Mouse (Mus musculus) embryonic facial prominence, embryonic 15.5 days (tissue): ENCODE measurements around the gene Mtif3. TPM values are rescaled to one million over a fixed set of nuclear protein-coding genes. Genes with fewer than 3 reads are reported as not detected.
A peak's percentile ranks its signal among the peaks of the same experiment; 100 is the strongest.
"Not testable (repeated sequence)": the region's sequence is repeated elsewhere in the genome, so short reads cannot be mapped to it uniquely, and the experiment has no call there.

ENCODE experiments used
- ATAC-seq: fragments of 200-750 bp; cut with Nextera tagmentation; 2 replicates; pipeline ENCODE4 v1.8.0; 2017; ENCODE audit warnings: low read depth, moderate TSS enrichment; ENCODE audit not compliant: insufficient number of reproducible peaks, low FRiP score, low TSS enrichment
- H3K27ac ChIP-seq: fragments of 300-500 bp; sonication (generic); replicated peaks from 2 replicates; pipeline ENCODE4 v1.5.1; 2015; ENCODE audit warnings: mild to moderate bottlenecking, inconsistent platforms
- H3K27me3 ChIP-seq: fragments of 300-500 bp; sonication (generic); 2 replicates; pipeline ENCODE4 v1.6.1; 2015; ENCODE audit warnings: inconsistent platforms
- H3K36me3 ChIP-seq: fragments of 300-500 bp; sonication (generic); 2 replicates; pipeline ENCODE4 v1.6.1; 2015; ENCODE audit warnings: mild to moderate bottlenecking, inconsistent platforms
- H3K4me1 ChIP-seq: fragments of 300-500 bp; sonication (generic); 2 replicates; pipeline ENCODE4 v1.6.1; 2015; ENCODE audit warnings: inconsistent platforms
- H3K4me2 ChIP-seq: fragments of 300-500 bp; sonication (generic); replicated peaks from 2 replicates; pipeline ENCODE4 v1.6.1; 2015; ENCODE audit warnings: mild to moderate bottlenecking, inconsistent platforms
- H3K4me3 ChIP-seq: fragments of 300-500 bp; sonication (generic); replicated peaks from 2 replicates; pipeline ENCODE4 v1.5.1; 2015; ENCODE audit warnings: mild to moderate bottlenecking, inconsistent platforms
- H3K9ac ChIP-seq: fragments of 300-500 bp; sonication (generic); 2 replicates; pipeline ENCODE4 v1.6.1; 2015; ENCODE audit warnings: inconsistent platforms
- H3K9me3 ChIP-seq: fragments of 300-500 bp; sonication (generic); replicated peaks from 2 replicates; pipeline ENCODE4 v1.6.1; 2016; ENCODE audit warnings: inconsistent platforms
- WGBS: fragments of 180-500 bp; shearing (Covaris S2); methylation state at CpG from one replicate; pipeline ENCODE4 v1.1.7; 2015; 5-methylcytosine and 5-hydroxymethylcytosine counted together
- polyA plus RNA-seq: library from polyadenylated mRNA; unstranded; fragments of >200 nt; fragmentation: Nextera tagmentation; extraction: Ambion mirVana; gene quantifications from 2 replicates; pipeline ENCODE4 v1.2.1, GENCODE M21; 2015

Mtif3 gene
- polyA plus RNA-seq, 1 experiment from 2014 or later: 23.0 TPM

- no peak overlapping the region for H3K4me3 ChIP-seq
- no peak overlapping the region for H3K4me2 ChIP-seq
- no peaks in the 10 kb centered on the region for H3K9me3 ChIP-seq
- H3K4me1 ChIP-seq: no peaks in the 10 kb centered on the region
- H3K27me3 ChIP-seq: no peaks in the 10 kb centered on the region; the same call in 1 of the 2 replicates
- H3K9ac ChIP-seq: no peak overlapping the region
- no peak for ATAC-seq
- WGBS: 78% methylated on average over 16 of the region's 16 CpGs
- H3K36me3 ChIP-seq: no peaks in the 10 kb centered on the region
- H3K27ac ChIP-seq: no peak overlapping the region
Measured at GRCm38 (mm10) chr5:146931904-146932553, 31.6 kb downstream of the Mtif3 start.

GRCm38 (mm10) chr5:146931422-146931821 lies 32.2 kb downstream of the Mtif3 start:
- no peaks in the 10 kb centered on the region for H3K36me3 ChIP-seq
- no peak for ATAC-seq
- H3K27ac ChIP-seq: no peak overlapping the region
- H3K4me2 ChIP-seq: no peak overlapping the region
- H3K4me1 ChIP-seq: no peaks in the 10 kb centered on the region
- H3K4me3 ChIP-seq: no peak overlapping the region
- H3K9me3 ChIP-seq: no peaks in the 10 kb centered on the region
- no peak overlapping the region for H3K9ac ChIP-seq
- WGBS: 85% methylated on average over 7 of the region's 7 CpGs
- H3K27me3 ChIP-seq: no peaks in the 10 kb centered on the region

- Histone ChIP-seq H3K9me3 (no peaks in the 10 kb centered on the region), H3K27ac (no peak overlapping the region), H3K4me2 (no peak overlapping the region), H3K9ac (no peak overlapping the region), H3K27me3 (no peaks in the 10 kb centered on the region), H3K4me1 (no peaks in the 10 kb centered on the region), H3K4me3 (no peak overlapping the region), H3K36me3 (no peaks in the 10 kb centered on the region)
- no peak for ATAC-seq
- WGBS: 63% methylated on average over 5 of the region's 5 CpGs
Measured at GRCm38 (mm10) chr5:146926673-146927072, 36.9 kb downstream of the Mtif3 start.

- no peak for ATAC-seq
- Histone ChIP-seq H3K9me3 (no peaks in the 10 kb centered on the region), H3K27ac (no peak overlapping the region), H3K9ac (no peak overlapping the region), H3K36me3 (no peaks in the 10 kb centered on the region), H3K27me3 (no peaks in the 10 kb centered on the region), H3K4me3 (no peak overlapping the region), H3K4me2 (no peak overlapping the region), H3K4me1 (peaks cover 10% of the 10 kb centered on the region)
- 71% methylated on average over 5 of the region's 5 CpGs for WGBS
Measured at GRCm38 (mm10) chr5:146923547-146923946, 40.1 kb downstream of the Mtif3 start.

GRCm38 (mm10) chr5:146921224-146921623 lies 42.4 kb downstream of the Mtif3 start:
- no peak overlapping the region for H3K27ac ChIP-seq
- H3K4me2 ChIP-seq: no peak overlapping the region; the same call in 1 of the 2 replicates
- WGBS: 47% methylated on average over 8 of the region's 8 CpGs

GRCm38 (mm10) chr5:146920314-146921161 lies 43.1 kb downstream of the Mtif3 start:
- no peak overlapping the region for H3K27ac ChIP-seq

More at GRCm38 (mm10) chr5:146921224-146921623, 42.4 kb downstream of the Mtif3 start:
- no peak overlapping the region for H3K9ac ChIP-seq
- H3K4me1 ChIP-seq: peaks cover 10% of the 10 kb centered on the region
- no peaks in the 10 kb centered on the region for H3K9me3 ChIP-seq
- no peak for ATAC-seq
- H3K36me3 ChIP-seq: no peaks in the 10 kb centered on the region
- no peak overlapping the region for H3K4me3 ChIP-seq
- H3K27me3 ChIP-seq: peaks cover 4% of the 10 kb centered on the region; the same call in 1 of the 2 replicates

GRCm38 (mm10) chr5:146919874-146920273 lies 43.7 kb downstream of the Mtif3 start:
- peaks cover 5% of the 10 kb centered on the region; the same call in 1 of the 2 replicates for H3K27me3 ChIP-seq
- no peaks in the 10 kb centered on the region for H3K36me3 ChIP-seq
- H3K9ac ChIP-seq: no peak overlapping the region
- H3K4me1 ChIP-seq: peaks cover 10% of the 10 kb centered on the region
- peak overlapping the region; percentile 53 for H3K4me2 ChIP-seq
- H3K4me3 ChIP-seq: peak overlapping the region; percentile 27; the same call in 1 of the 2 replicates
- H3K9me3 ChIP-seq: no peaks in the 10 kb centered on the region
- no peak for ATAC-seq
- WGBS: 12% methylated on average over 6 of the region's 6 CpGs
- no peak overlapping the region for H3K27ac ChIP-seq

More at GRCm38 (mm10) chr5:146920314-146921161, 43.1 kb downstream of the Mtif3 start:
- Histone ChIP-seq H3K9me3 (no peaks in the 10 kb centered on the region), H3K27me3 (peaks cover 5% of the 10 kb centered on the region; the same call in 1 of the 2 replicates), H3K36me3 (no peaks in the 10 kb centered on the region), H3K4me1 (peaks cover 10% of the 10 kb centered on the region), H3K4me2 (peak overlapping the region; percentile 53), H3K4me3 (peak overlapping the region; percentile 27), H3K9ac (no peak overlapping the region)
- no peak; the same call in 1 of the 2 replicates for ATAC-seq
- 2% methylated on average over 26 of the region's 27 CpGs for WGBS

- WGBS: 75% methylated on average over 6 of the region's 6 CpGs
- not testable (repeated sequence) for H3K27me3 ChIP-seq, H3K36me3 ChIP-seq, H3K27ac ChIP-seq, H3K4me3 ChIP-seq, H3K9ac ChIP-seq, H3K9me3 ChIP-seq, H3K4me2 ChIP-seq, ATAC-seq
- H3K4me1 ChIP-seq: peaks cover 10% of the 10 kb centered on the region
Measured at GRCm38 (mm10) chr5:146917357-146917756, 46.2 kb downstream of the Mtif3 start.

GRCm38 (mm10) chr5:146916806-146917205 lies 46.8 kb downstream of the Mtif3 start:
- peaks cover 5% of the 10 kb centered on the region; the same call in 1 of the 2 replicates for H3K27me3 ChIP-seq
- no peak overlapping the region for H3K4me2 ChIP-seq
- ATAC-seq: no peak
- H3K4me3 ChIP-seq: no peak overlapping the region
- H3K9ac ChIP-seq: no peak overlapping the region
- 33% methylated on average over 6 of the region's 6 CpGs for WGBS
- no peaks in the 10 kb centered on the region for H3K9me3 ChIP-seq
- H3K36me3 ChIP-seq: no peaks in the 10 kb centered on the region
- no peak overlapping the region for H3K27ac ChIP-seq
- H3K4me1 ChIP-seq: peaks cover 10% of the 10 kb centered on the region

GRCm38 (mm10) chr5:146916273-146916672 lies 47.3 kb downstream of the Mtif3 start:
- Histone ChIP-seq H3K36me3 (no peaks in the 10 kb centered on the region), H3K27ac (no peak overlapping the region), H3K9me3 (no peaks in the 10 kb centered on the region), H3K9ac (no peak overlapping the region), H3K27me3 (peaks cover 5% of the 10 kb centered on the region; the same call in 1 of the 2 replicates), H3K4me3 (no peak overlapping the region), H3K4me1 (peaks cover 10% of the 10 kb centered on the region), H3K4me2 (no peak overlapping the region)
- 64% methylated on average over 8 of the region's 8 CpGs for WGBS
- no peak for ATAC-seq

GRCm38 (mm10) chr5:146914088-146914766 lies 49.4 kb downstream of the Mtif3 start:
- peaks cover 5% of the 10 kb centered on the region; the same call in 1 of the 2 replicates for H3K27me3 ChIP-seq
- no peak for ATAC-seq
- H3K36me3 ChIP-seq: no peaks in the 10 kb centered on the region
- no peak overlapping the region for H3K4me3 ChIP-seq
- 22% methylated on average over 9 of the region's 9 CpGs for WGBS
- H3K9ac ChIP-seq: no peak overlapping the region
- no peak overlapping the region for H3K4me2 ChIP-seq
- no peaks in the 10 kb centered on the region for H3K4me1 ChIP-seq
- no peaks in the 10 kb centered on the region for H3K9me3 ChIP-seq
- H3K27ac ChIP-seq: no peak overlapping the region
